Mouse (Mus musculus) cerebellum, adult 2 months (tissue): Measurements from ENCODE around the gene Prss38. TPM values are rescaled to one million over a fixed set of nuclear protein-coding genes. Genes with fewer than 3 reads are reported as not detected.

Experiments used
- DNase-seq, 2 experiments: peaks; one replicate each; pipeline ENCODE4 v3.0.0; 2021
- H3K27ac ChIP-seq: fragments of 200-500 bp; 2 replicates; pipeline ENCODE4 v1.5.1; 2012; ENCODE audit warnings: low read length, control low read depth, inconsistent platforms; ENCODE audit not compliant: insufficient read depth
- H3K27me3 ChIP-seq: fragments of 200-500 bp; 2 replicates; pipeline ENCODE4 v1.6.1; 2012; ENCODE audit warnings: inconsistent platforms, mild to moderate bottlenecking, low read length, moderate library complexity; ENCODE audit not compliant: control insufficient read depth, insufficient read depth
- H3K4me1 ChIP-seq: fragments of 200-500 bp; 2 replicates; pipeline ENCODE4 v1.6.1; 2011; ENCODE audit warnings: low read length; ENCODE audit not compliant: control insufficient read depth, insufficient read depth
- H3K4me3 ChIP-seq: fragments of 200-500 bp; replicated peaks from 2 replicates; pipeline ENCODE3; 2011; ENCODE audit warnings: mild to moderate bottlenecking, low read depth, low read length, control low read depth; ENCODE audit not compliant: insufficient read depth
- CTCF ChIP-seq: fragments of 200-500 bp; IDR thresholded peaks from 2 replicates; pipeline ENCODE4 v1.5.1; 2011; ENCODE audit warnings: low read depth, mild to moderate bottlenecking, control low read depth, low read length, moderate library complexity, borderline replicate concordance; ENCODE audit not compliant: insufficient read depth
- POLR2A ChIP-seq: fragments of 200-500 bp; IDR thresholded peaks from 2 replicates; pipeline ENCODE4 v1.6.1; 2011; ENCODE audit warnings: low read length, control low read depth, borderline replicate concordance; ENCODE audit not compliant: insufficient read depth
- WGBS: fragments of 180-500 bp; shearing (Covaris S2); methylation state at CpG from one replicate; pipeline ENCODE4 v1.1.7; 2018; 5-methylcytosine and 5-hydroxymethylcytosine counted together
- polyA plus RNA-seq: library from polyadenylated mRNA; depleted of rRNA; stranded (reverse); fragments of >200 nt; gene quantifications from 2 replicates; pipeline ENCODE4 v1.2.3, GENCODE M21; 2012; rRNA removed

Prss38 gene
- polyA plus RNA-seq = 0.11 TPM in 1 of 2 replicates, not detected in the other

GRCm38 (mm10) chr11:59375475-59375874 is at the start of gene Prss38:
Prss38 (minus strand) TSS chr11:59375657.
- no peak within 1 kb of the TSS for H3K27ac ChIP-seq
- H3K4me3 ChIP-seq = no peak within 1 kb of the TSS
- H3K27me3 ChIP-seq = no peaks in the 10 kb centered on the region
- no peak for DNase-seq
- WGBS = 68% methylated on average over 16 of the region's 16 CpGs
- no peaks in the 10 kb centered on the region for H3K4me1 ChIP-seq
- TF ChIP-seq POLR2A = no peak
- TF ChIP-seq CTCF = no peak

- 77% methylated on average over 5 of the region's 5 CpGs for WGBS
- TF ChIP-seq CTCF = no peak
- TF ChIP-seq POLR2A = no peak
Observed at GRCm38 (mm10) chr11:59423010-59423588, 47.6 kb upstream of the Prss38 start.

DNA sequence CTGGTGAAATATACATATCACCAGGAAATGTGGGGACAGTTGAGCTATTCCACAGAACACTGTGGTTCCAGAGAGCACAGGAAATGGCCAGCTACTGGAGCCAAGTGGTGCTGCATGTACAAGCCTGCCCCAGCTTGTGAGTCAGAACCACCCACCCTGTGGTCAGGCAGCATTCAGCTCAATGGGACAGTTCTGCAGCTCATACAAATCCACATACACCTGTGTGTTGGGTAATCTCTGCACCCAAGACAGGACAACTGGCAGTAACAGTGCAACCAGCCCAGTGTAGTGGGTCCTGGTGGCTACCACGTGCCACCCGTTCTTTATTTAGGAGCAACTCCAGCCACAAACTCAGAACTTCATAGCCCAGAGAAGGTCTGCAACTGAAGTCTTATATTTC is 46.5 kb upstream of the Prss38 start:
- H3K27ac ChIP-seq = no peak overlapping the region
- no peak for TF ChIP-seq POLR2A
- H3K4me3 ChIP-seq = no peak overlapping the region
- no peaks in the 10 kb centered on the region for H3K27me3 ChIP-seq
- 92% methylated on average over 2 of the region's 2 CpGs for WGBS
- no peak for DNase-seq
- peaks cover 4% of the 10 kb centered on the region for H3K4me1 ChIP-seq

More at GRCm38 (mm10) chr11:59423010-59423588, 47.6 kb upstream of the Prss38 start:
- no peak overlapping the region for H3K4me3 ChIP-seq
- H3K4me1 ChIP-seq = peaks cover 4% of the 10 kb centered on the region
- DNase-seq = no peak
- H3K27me3 ChIP-seq = no peaks in the 10 kb centered on the region
- no peak overlapping the region for H3K27ac ChIP-seq

DNA sequence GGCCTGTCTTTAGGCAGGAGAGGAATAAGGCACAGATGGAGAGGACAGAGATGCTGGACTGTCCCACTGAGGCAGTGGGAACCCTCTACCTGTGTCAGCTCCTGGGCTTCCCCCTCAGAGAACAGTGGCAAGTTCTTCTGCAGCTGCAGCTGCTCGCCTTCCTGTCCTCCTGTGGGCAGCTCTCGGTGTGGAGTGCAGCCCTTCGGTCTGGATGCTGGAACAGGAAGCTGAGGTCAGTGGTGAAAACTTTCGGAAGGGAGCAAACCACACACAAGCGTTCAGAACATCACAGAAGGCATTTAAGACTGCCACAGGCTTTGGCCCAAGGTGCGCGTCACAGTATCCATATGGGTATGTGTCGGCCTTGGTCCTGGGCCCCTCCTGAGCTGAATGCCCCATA is 46.0 kb upstream of the Prss38 start:
- H3K4me3 ChIP-seq = no peak overlapping the region
- H3K4me1 ChIP-seq = no peaks in the 10 kb centered on the region
- 92% methylated on average over 8 of the region's 8 CpGs for WGBS
- TF ChIP-seq POLR2A (no peak), CTCF (no peak)
- no peaks in the 10 kb centered on the region for H3K27me3 ChIP-seq
- no peak overlapping the region for H3K27ac ChIP-seq
- no peak for DNase-seq

DNA sequence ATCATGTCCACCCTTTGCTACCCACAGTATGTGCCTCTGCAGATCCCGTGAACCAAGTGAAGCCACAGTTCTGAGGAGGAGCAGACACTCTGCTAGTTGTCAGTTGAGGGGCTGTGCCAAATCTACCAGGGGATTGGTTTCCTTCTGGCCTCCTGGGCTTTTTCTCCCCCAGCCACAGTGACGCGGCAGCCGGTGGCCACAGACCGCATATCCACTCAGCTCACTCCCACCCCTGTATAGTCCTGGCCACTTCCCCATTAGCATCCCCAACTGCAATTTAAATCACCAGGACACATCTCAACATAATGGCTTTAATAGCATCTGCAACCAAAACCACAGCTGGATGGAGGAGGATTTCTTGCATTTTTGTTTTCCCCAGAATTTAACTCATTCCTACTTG is 43.3 kb upstream of the Prss38 start:
- H3K4me3 ChIP-seq = no peak overlapping the region
- 81% methylated on average over 5 of the region's 5 CpGs for WGBS
- no peaks in the 10 kb centered on the region; the same call in 1 of the 2 replicates for H3K4me1 ChIP-seq
- H3K27me3 ChIP-seq = no peaks in the 10 kb centered on the region
- TF ChIP-seq POLR2A (no peak), CTCF (no peak)
- no peak for DNase-seq
- no peak overlapping the region for H3K27ac ChIP-seq

DNA sequence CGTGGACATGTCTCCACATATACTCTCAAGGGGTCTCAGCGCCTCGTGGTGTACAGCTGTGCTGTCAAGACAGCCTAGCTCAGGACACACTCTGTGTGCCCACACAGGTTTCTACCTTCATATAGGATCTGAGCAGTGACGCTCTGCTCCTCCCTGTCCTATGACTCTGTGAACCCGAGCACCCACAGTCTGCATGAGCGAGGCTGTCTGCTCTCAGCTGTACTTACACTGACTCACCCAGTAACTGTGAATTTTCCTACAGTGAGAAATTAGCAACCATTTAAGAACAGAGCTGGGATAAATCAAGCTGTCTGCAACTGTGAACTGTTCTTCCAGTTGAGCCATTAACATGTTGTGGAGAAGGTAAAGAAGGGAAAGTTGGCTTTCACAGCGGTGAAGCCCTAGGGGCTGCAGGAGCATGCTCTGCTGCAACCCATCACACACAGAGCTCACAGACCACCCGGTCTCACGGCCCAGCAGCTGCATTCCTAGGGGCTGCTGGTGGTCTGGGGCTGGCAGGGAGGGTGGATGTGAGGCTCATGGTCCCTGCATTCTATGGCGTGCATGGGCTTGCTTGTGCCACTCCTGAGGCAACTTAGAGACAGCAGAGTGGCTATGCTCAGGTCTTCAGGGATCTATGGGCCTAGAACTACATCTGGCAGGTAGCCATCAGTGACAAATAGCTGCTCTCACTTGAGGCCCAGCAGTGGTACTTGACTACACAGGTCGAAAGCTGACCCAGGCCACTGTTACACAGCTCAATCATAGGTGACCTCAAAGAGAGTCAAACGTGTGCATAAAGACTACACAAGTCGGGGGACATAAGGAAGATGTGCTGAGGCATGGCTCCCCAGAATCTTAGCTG is 37.8 kb upstream of the Prss38 start:
- 80% methylated on average over 13 of the region's 13 CpGs for WGBS
- no peaks in the 10 kb centered on the region for H3K27me3 ChIP-seq
- TF ChIP-seq POLR2A = no peak
- no peak for TF ChIP-seq CTCF
- no peak overlapping the region for H3K4me3 ChIP-seq
- H3K4me1 ChIP-seq = peaks cover 8% of the 10 kb centered on the region
- no peak overlapping the region for H3K27ac ChIP-seq
- no peak for DNase-seq

GRCm38 (mm10) chr11:59412058-59412457 is 36.6 kb upstream of the Prss38 start:
- no peak for TF ChIP-seq CTCF
- no peak for TF ChIP-seq POLR2A
- WGBS = 38% methylated on average over 6 of the region's 6 CpGs
- Histone ChIP-seq H3K27me3 (no peaks in the 10 kb centered on the region), H3K27ac (no peak overlapping the region), H3K4me1 (peaks cover 8% of the 10 kb centered on the region), H3K4me3 (no peak overlapping the region)
- no peak for DNase-seq

- no peaks in the 10 kb centered on the region for H3K27me3 ChIP-seq
- no peak overlapping the region for H3K27ac ChIP-seq
- TF ChIP-seq POLR2A = no peak
- no peak for TF ChIP-seq CTCF
- H3K4me1 ChIP-seq = peaks cover 8% of the 10 kb centered on the region
- no peak overlapping the region for H3K4me3 ChIP-seq
- DNase-seq = no peak
- 80% methylated on average over 2 of the region's 2 CpGs for WGBS
Observed at GRCm38 (mm10) chr11:59410851-59411250, 35.4 kb upstream of the Prss38 start.

GRCm38 (mm10) chr11:59405761-59406160 is 30.3 kb upstream of the Prss38 start:
- no peak for TF ChIP-seq POLR2A
- no peak for TF ChIP-seq CTCF
- H3K4me1 ChIP-seq = no peaks in the 10 kb centered on the region
- no peak for DNase-seq
- no peak overlapping the region for H3K4me3 ChIP-seq
- H3K27me3 ChIP-seq = no peaks in the 10 kb centered on the region
- H3K27ac ChIP-seq = no peak overlapping the region
- 78% methylated on average over 1 of the region's 1 CpGs for WGBS
